Mouse (Mus musculus) ES-E14 (cell line): ENCODE data around the gene B3galt1.

Experiments used
- MAFK ChIP-seq: IDR thresholded peaks from 2 replicates; pipeline ENCODE4 v1.6.1; 2014; ENCODE audit warnings: mild to moderate bottlenecking, low read depth, low read length, inconsistent platforms; ENCODE audit not compliant: insufficient read depth
- ZC3H11A ChIP-seq: IDR thresholded peaks from 2 replicates; pipeline ENCODE4 v1.6.1; 2012; ENCODE audit warnings: low read depth, mild to moderate bottlenecking, inconsistent platforms, low read length, borderline replicate concordance
- ZNF384 ChIP-seq: IDR thresholded peaks from 2 replicates; pipeline ENCODE4 v1.6.1; 2012; ENCODE audit warnings: low read depth, low read length, inconsistent platforms

- TF ChIP-seq MAFK (no peak), ZC3H11A (no peak), ZNF384 (no peak)
These were observed 403.1 kb downstream of the B3galt1 start for GRCm38 (mm10) chr2:67968812-67969211.
